Mouse (Mus musculus) leukemia stem cell, adult 10-12 weeks (primary cell): ENCODE data around the gene Mtcl1. TPM values are rescaled to one million over a fixed set of nuclear protein-coding genes. Genes with fewer than 3 reads are reported as not detected.

Source experiments
- polyA plus RNA-seq: library from polyadenylated mRNA; stranded (reverse); fragments of >175 nt; gene quantifications from 2 replicates; pipeline ENCODE4 v1.2.3, GENCODE M21; 2012; ENCODE audit warnings: low replicate concordance

The Mtcl1 gene
- polyA plus RNA-seq, result 0.03 TPM in 1 of 2 replicates, not detected in the other

GRCm38 (mm10) chr17:66449460-66450341, at the start of gene Mtcl1:
Mtcl1 (minus strand) TSS chr17:66449750.

Other genes with a start within 250 kb of the Mtcl1 start
- gene Rab12, start 70.0 kb upstream of the Mtcl1 start, polyA plus RNA-seq, result 7.5 and 13.0 TPM in 2 replicates
- gene Themis3, start 144.9 kb upstream of the Mtcl1 start, polyA plus RNA-seq, result not detected in 2 replicates